Mouse (Mus musculus): ENCODE results near the gene Usp48. TPM values are rescaled to one million over a fixed set of nuclear protein-coding genes. Genes with fewer than 3 reads are reported as not detected.

The Usp48 gene
- total and polyA plus RNA-seq, 2 experiments from 2014 or later, result 40.9 to 70.8 TPM

DNA sequence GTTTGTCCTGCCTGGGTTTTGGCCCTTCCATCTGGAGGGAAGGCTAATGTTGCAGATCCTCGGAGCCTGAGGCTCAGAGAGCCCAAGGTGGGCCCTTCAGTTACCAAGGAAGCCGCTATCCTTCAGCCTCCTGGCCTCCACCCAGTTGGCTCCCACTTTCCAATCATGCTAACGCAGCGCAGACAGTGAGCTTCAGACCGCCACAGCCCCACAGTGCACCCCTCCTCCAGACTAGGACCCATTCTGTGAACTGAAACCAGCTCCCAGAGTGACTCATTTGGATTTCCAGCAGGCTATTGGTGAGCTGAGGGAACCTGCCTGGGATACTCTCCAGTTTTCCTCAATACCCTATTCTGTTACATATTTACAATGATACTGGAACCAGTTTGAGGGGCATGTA is 111.8 kb downstream of the Usp48 start:
- no peak overlapping the region for H3K9ac ChIP-seq (replicated peaks; ENCODE audit: low read length, poor library complexity, severe bottlenecking)
- DNase-seq (ENCODE audit: low spot score), result no peak
- H3K4me2 ChIP-seq (ENCODE audit: low read depth, low read length, poor library complexity, severe bottlenecking), result no peak overlapping the region
- H3K4me3 ChIP-seq (ENCODE audit: low read depth, low read length), result no peak overlapping the region
- no peak for TF ChIP-seq CTCF (IDR thresholded peaks at IDR 0.05)
- H3K27ac ChIP-seq (ENCODE audit: low read depth, low read length), result no peak overlapping the region
- no peak for ATAC-seq (ENCODE audit: low FRiP score)
- 81% methylated on average over 5 of the region's 5 CpGs for WGBS
- no peaks in the 10 kb centered on the region for H3K27me3 ChIP-seq (ENCODE audit: insufficient read depth, low read length)
- peaks cover 8% of the 10 kb centered on the region for H3K36me3 ChIP-seq (ENCODE audit: insufficient read depth, low read length)
- no peaks in the 10 kb centered on the region for H3K9me3 ChIP-seq (ENCODE audit: low read length)
- H3K4me1 ChIP-seq (ENCODE audit: insufficient read depth, low read length), result peaks cover 18% of the 10 kb centered on the region; the same call in 1 of the 2 replicates

DNA sequence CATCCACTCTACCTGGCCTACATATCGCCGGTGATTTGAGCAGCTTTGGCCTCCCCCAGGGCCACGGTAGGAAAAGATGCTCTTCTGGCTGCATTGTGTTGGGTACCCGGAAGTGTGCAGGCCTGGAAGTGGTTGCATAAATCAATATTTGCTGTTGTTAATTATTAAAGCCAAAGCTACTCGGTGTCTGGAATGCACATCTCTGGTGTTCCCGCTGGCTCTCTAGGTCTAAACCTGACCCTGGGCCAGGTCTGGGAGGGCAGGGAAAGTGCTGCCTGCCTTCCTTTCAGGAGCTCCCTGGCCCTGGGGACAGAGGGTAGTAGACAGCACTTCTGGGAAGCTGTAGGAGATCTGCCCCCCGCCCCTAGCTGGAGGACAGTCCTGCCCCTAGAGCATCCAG is 113.0 kb downstream of the Usp48 start:
- Histone ChIP-seq H3K4me2 (ENCODE audit: low read depth, low read length, poor library complexity, severe bottlenecking) (no peak overlapping the region), H3K9ac (replicated peaks; ENCODE audit: low read length, poor library complexity, severe bottlenecking) (no peak overlapping the region), H3K4me3 (ENCODE audit: low read depth, low read length) (no peak overlapping the region), H3K9me3 (ENCODE audit: low read length) (no peaks in the 10 kb centered on the region), H3K4me1 (ENCODE audit: insufficient read depth, low read length) (peaks cover 18% of the 10 kb centered on the region; the same call in 1 of the 2 replicates), H3K27ac (ENCODE audit: low read depth, low read length) (no peak overlapping the region), H3K36me3 (ENCODE audit: insufficient read depth, low read length) (peaks cover 8% of the 10 kb centered on the region), H3K27me3 (ENCODE audit: insufficient read depth, low read length) (no peaks in the 10 kb centered on the region)
- DNase-seq (ENCODE audit: low spot score), result no peak
- no peak for TF ChIP-seq CTCF (IDR thresholded peaks at IDR 0.05)
- no peak for ATAC-seq (ENCODE audit: low FRiP score)
- WGBS, result 71% methylated on average over 7 of the region's 7 CpGs

GRCm38 (mm10) chr4:137707216-137707990 is 113.8 kb downstream of the Usp48 start:
- H3K4me3 ChIP-seq (ENCODE audit: low read depth, low read length), result peak overlapping the region; percentile 45
- TF ChIP-seq CTCF (IDR thresholded peaks at IDR 0.05), result no peak
- peak overlapping the region; percentile 59 for H3K9ac ChIP-seq (replicated peaks; ENCODE audit: low read length, poor library complexity, severe bottlenecking)
- 5% methylated on average over 43 of the region's 52 CpGs for WGBS
- H3K27me3 ChIP-seq (ENCODE audit: insufficient read depth, low read length), result no peaks in the 10 kb centered on the region
- H3K36me3 ChIP-seq (ENCODE audit: insufficient read depth, low read length), result peaks cover 12% of the 10 kb centered on the region
- ATAC-seq (ENCODE audit: low FRiP score) (peak; percentile 43), DNase-seq (ENCODE audit: low spot score) (peak; percentile 74)
- H3K4me2 ChIP-seq (ENCODE audit: low read depth, low read length, poor library complexity, severe bottlenecking), result peak overlapping the region; percentile 86
- peaks cover 18% of the 10 kb centered on the region; the same call in 1 of the 2 replicates for H3K4me1 ChIP-seq (ENCODE audit: insufficient read depth, low read length)
- no peaks in the 10 kb centered on the region for H3K9me3 ChIP-seq (ENCODE audit: low read length)
- H3K27ac ChIP-seq (ENCODE audit: low read depth, low read length), result 0 out of 2 replicates have a peak overlapping the region, but pooled peaks have one; percentile 18

Other genes with a start within 250 kb of the Usp48 start
- gene Cdc42, start 236.0 kb upstream of the Usp48 start, total RNA-seq (2014; rRNA removed), result 583 and 680 TPM in 2 replicates
- gene Cdc42, start 236.0 kb upstream of the Usp48 start, polyA plus RNA-seq (2015; fragmentation: Nextera tagmentation; extraction: Ambion mirVana), result 1,182 and 1,189 TPM in 2 replicates
- gene Cela3a, start 184.0 kb upstream of the Usp48 start, total RNA-seq (2014; rRNA removed), result not detected in 2 replicates
- gene Cela3a, start 184.0 kb upstream of the Usp48 start, polyA plus RNA-seq (2015; fragmentation: Nextera tagmentation; extraction: Ambion mirVana), result not detected in 2 replicates
- gene Cela3b, start 163.2 kb upstream of the Usp48 start, total RNA-seq (2014; rRNA removed), result not detected in 2 replicates
- gene Cela3b, start 163.2 kb upstream of the Usp48 start, polyA plus RNA-seq (2015; fragmentation: Nextera tagmentation; extraction: Ambion mirVana), result not detected in 2 replicates
- gene 1700013G24Rik, start 140.5 kb upstream of the Usp48 start, total RNA-seq (2014; rRNA removed), result not detected in 2 replicates
- not detected in 2 replicates for gene 1700013G24Rik, start 140.5 kb upstream of the Usp48 start, polyA plus RNA-seq (2015; fragmentation: Nextera tagmentation; extraction: Ambion mirVana)
- 26.1 and 30.5 TPM in 2 replicates for gene Hspg2, start 125.0 kb upstream of the Usp48 start, total RNA-seq (2014; rRNA removed)
- gene Hspg2, start 125.0 kb upstream of the Usp48 start, polyA plus RNA-seq (2015; fragmentation: Nextera tagmentation; extraction: Ambion mirVana), result 1.4 and 2.2 TPM in 2 replicates
- gene Ldlrad2, start 19.2 kb upstream of the Usp48 start, total RNA-seq (2014; rRNA removed), result not detected in 2 replicates
- 0.70 TPM in 1 of 2 replicates, not detected in the other for gene Ldlrad2, start 19.2 kb upstream of the Usp48 start, polyA plus RNA-seq (2015; fragmentation: Nextera tagmentation; extraction: Ambion mirVana)
- 232 and 270 TPM in 2 replicates for gene Rap1gap, start 71.0 kb downstream of the Usp48 start, total RNA-seq (2014; rRNA removed)
- gene Rap1gap, start 71.0 kb downstream of the Usp48 start, polyA plus RNA-seq (2015; fragmentation: Nextera tagmentation; extraction: Ambion mirVana), result 115 and 123 TPM in 2 replicates
- gene Alpl, start 202.6 kb downstream of the Usp48 start, total RNA-seq (2014; rRNA removed), result 14.3 and 17.9 TPM in 2 replicates
- gene Alpl, start 202.6 kb downstream of the Usp48 start, polyA plus RNA-seq (2015; fragmentation: Nextera tagmentation; extraction: Ambion mirVana), result 16.1 and 19.1 TPM in 2 replicates

Data from midbrain, postnatal 0 days (tissue).